Mouse (Mus musculus) heart, postnatal 0 days (tissue): Measurements from ENCODE around the gene Npff.

Experiments
- CTCF ChIP-seq: IDR thresholded peaks from 2 replicates; pipeline ENCODE4 v1.5.1; 2016; ENCODE audit warnings: antibody characterized with exemption, control low read depth, low read depth
- EP300 ChIP-seq: IDR thresholded peaks from 2 replicates; pipeline ENCODE4 v1.6.1; 2016; ENCODE audit warnings: antibody characterized with exemption, low read depth

- TF ChIP-seq CTCF (no peak), EP300 (no peak)
Measured at GRCm38 (mm10) chr15:102474520-102474919, 50.2 kb downstream of the Npff start.
